10 mouse cellular contexts compared by ENCODE assay signal in the genomic region with DNA sequence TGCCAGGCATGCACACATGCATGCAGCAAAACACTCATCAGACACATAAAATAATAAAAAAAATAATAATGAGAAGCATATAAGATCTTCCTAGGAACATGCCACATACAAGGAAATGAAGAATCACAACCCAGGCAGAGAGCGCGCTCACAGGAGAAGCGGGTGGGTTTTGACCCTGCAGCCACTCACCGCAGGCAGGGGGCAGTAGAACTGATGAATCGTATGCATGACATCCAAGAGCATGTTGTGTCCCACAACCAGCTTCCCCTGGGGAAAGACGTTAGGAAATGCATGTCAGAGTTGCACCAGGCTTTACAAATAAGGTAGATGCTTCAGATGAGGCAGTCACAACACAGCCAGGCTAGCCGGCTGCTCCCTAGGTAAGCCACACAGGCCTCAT. TPM values are rescaled to one million over a fixed set of nuclear protein-coding genes. Genes with fewer than 3 reads are reported as not detected.
DNase-seq lines count a peak whose midpoint lies in the region; ATAC-seq lines count a peak whose summit lies in the region.
"Had no signal": no experiment of that assay in that cellular context is flagged by ENCODE, and none has a peak within 500 bp of the region (broad histone marks: within the 10 kb centered on the region; RNA-seq: fewer than 3 reads in every experiment).

No protein-coding gene starts in this region.

- H3K9me3 ChIP-seq in kidney, embryonic 14.5 days (ENCODE audit: control insufficient read depth, low read length), result no peaks in the 10 kb centered on the region

- H3K27ac ChIP-seq in kidney, embryonic 14.5 days (ENCODE audit: low read depth, low read length), result no peak overlapping the region

- H3K9ac ChIP-seq in kidney, embryonic 14.5 days (ENCODE audit: low read depth, low read length), result no peak overlapping the region

- no peak overlapping the region for H3K4me2 ChIP-seq in kidney, embryonic 14.5 days (replicated peaks; ENCODE audit: low read depth, low read length)
- H3K4me2 ChIP-seq: heart, embryonic 11.5 days had no signal

- ATAC-seq in CD4-positive, CD25-positive, alpha-beta regulatory T cell, adult 4 months, result no peak
- ATAC-seq in kidney, embryonic 14.5 days (ENCODE audit: low FRiP score, low TSS enrichment), result no peak

- H3K27me3 ChIP-seq in kidney, embryonic 14.5 days (ENCODE audit: control insufficient read depth, insufficient read depth, low read length), result no peaks in the 10 kb centered on the region

- no peaks in the 10 kb centered on the region for H3K4me1 ChIP-seq in kidney, embryonic 14.5 days (ENCODE audit: control insufficient read depth, insufficient read depth, low read length)

- H3K36me3 ChIP-seq in kidney, embryonic 14.5 days (ENCODE audit: control insufficient read depth, insufficient read depth, low read length), result peaks cover 21% of the 10 kb centered on the region; the same call in 1 of the 2 replicates

- H3K4me3 ChIP-seq in kidney, embryonic 14.5 days (ENCODE audit: low read length), result no peak overlapping the region

- 84% methylated on average over 7 of the region's 7 CpGs for WGBS in kidney, embryonic 14.5 days

- peak; percentile 9 for DNase-seq in CD4-positive, CD25-positive, alpha-beta regulatory T cell, adult 2 months (ENCODE audit: low read depth, low spot score)
- DNase-seq in kidney, postnatal 4 days, result peak; percentile 34 to 37
- DNase-seq in ES-CJ7 (ENCODE audit: low read depth, low spot score), result peak; percentile 69
- DNase-seq in lung, postnatal 10 days, result peak; percentile 33
- no peak for DNase-seq in frontal cortex, postnatal 36 days (ENCODE audit: low spot score in 2 of 2)
- DNase-seq in left cerebral cortex, adult 9 months (ENCODE audit: low spot score in 2 of 2), result no peak
- DNase-seq: cerebellum, adult 18-20 months had no signal

RNA-seq across cellular contexts. Expression of a gene that starts 27.9 kb away (rescaled TPM):
- polyA plus RNA-seq in CD4-positive, CD25-positive, alpha-beta regulatory T cell, adult 4 months (2017; shearing (Covaris generic)), result 10 to 100 TPM; 36.0 to 41.4 TPM
- polyA plus RNA-seq in kidney, embryonic 14.5 days (2014; fragmentation: Nextera tagmentation; extraction: Ambion mirVana), result 25.6 and 42.1 TPM in 2 replicates

RNA-seq across cellular contexts. Expression of a gene that starts 31.6 kb away (rescaled TPM):
- polyA plus RNA-seq in CD4-positive, CD25-positive, alpha-beta regulatory T cell, adult 4 months (2017; shearing (Covaris generic)), result 10 to 100 TPM; 60.0 to 64.7 TPM
- 50.3 and 51.1 TPM in 2 replicates for polyA plus RNA-seq in kidney, embryonic 14.5 days (2014; fragmentation: Nextera tagmentation; extraction: Ambion mirVana)

RNA-seq across cellular contexts. Expression of a gene that starts 31.7 kb away (rescaled TPM):
- 1 to 10 TPM; 7.3 to 7.5 TPM for polyA plus RNA-seq in CD4-positive, CD25-positive, alpha-beta regulatory T cell, adult 4 months (2017; shearing (Covaris generic))
- polyA plus RNA-seq in kidney, embryonic 14.5 days (2014; fragmentation: Nextera tagmentation; extraction: Ambion mirVana), result 6.9 and 7.3 TPM in 2 replicates

Comparison
In these comparisons a context has a peak if more than half of its experiments do, and no peak if none do; other contexts are left out.
1. DNase-seq: peak in CD4-positive, CD25-positive, alpha-beta regulatory T cell, adult 2 months (single experiment), kidney, postnatal 4 days (2 of 2), ES-CJ7 (single experiment) and lung, postnatal 10 days (single experiment); none in frontal cortex, postnatal 36 days (0 of 2) and left cerebral cortex, adult 9 months (0 of 2).